In genomic region chr14:73142421-73142895, GRCm38 (mm10) we compare ENCODE assay signal across 8 mouse cellular contexts. TPM values are rescaled to one million over a fixed set of nuclear protein-coding genes. Genes with fewer than 3 reads are reported as not detected.
A peak's percentile ranks its signal among the peaks of the same experiment; 100 is the strongest.
DNase-seq lines count a peak whose midpoint lies in the region; ATAC-seq and TF ChIP-seq lines count a peak whose summit lies in the region.

No protein-coding gene starts in this region.

- H3K36me3 ChIP-seq in megakaryocyte, embryonic 14.5 days (replicated peaks; ENCODE audit: low read length) = peaks cover 35% of the 10 kb centered on the region
- H3K36me3 ChIP-seq in embryonic facial prominence, embryonic 14.5 days (ENCODE audit: control insufficient read depth, insufficient read depth, low read length) = peaks cover 14% of the 10 kb centered on the region
- H3K36me3 ChIP-seq in intestine, embryonic 16.5 days (ENCODE audit: control insufficient read depth, insufficient read depth, low read length) = no peaks in the 10 kb centered on the region
- H3K36me3 ChIP-seq in midbrain, postnatal 0 days (ENCODE audit: insufficient read depth, low read length) = no peaks in the 10 kb centered on the region

- DNase-seq in embryo, embryonic 10 days (ENCODE audit: low spot score) = peak; percentile 56
- no peak for DNase-seq in embryo, embryonic 9.5 days (ENCODE audit: extremely low spot score)
- peak; percentile 70 for DNase-seq in embryonic facial prominence, embryonic 14.5 days (ENCODE audit: low spot score)
- peak; percentile 56 for DNase-seq in midbrain, postnatal 0 days (ENCODE audit: low spot score)
- no peak for DNase-seq in right cerebral cortex, postnatal 10 days (ENCODE audit: low spot score in 2 of 2)

- peaks cover 81% of the 10 kb centered on the region for H3K4me1 ChIP-seq in megakaryocyte, embryonic 14.5 days
- peaks cover 12% of the 10 kb centered on the region for H3K4me1 ChIP-seq in embryonic facial prominence, embryonic 14.5 days (ENCODE audit: control insufficient read depth, insufficient read depth, low read length)
- peaks cover 5% of the 10 kb centered on the region; the same call in 1 of the 2 replicates for H3K4me1 ChIP-seq in intestine, embryonic 16.5 days (ENCODE audit: control insufficient read depth, insufficient read depth, low read length)
- H3K4me1 ChIP-seq in midbrain, postnatal 0 days (ENCODE audit: insufficient read depth, low read length) = peaks cover 11% of the 10 kb centered on the region

- peak overlapping the region; percentile 93 for H3K4me3 ChIP-seq in megakaryocyte, embryonic 14.5 days (replicated peaks)
- peak overlapping the region; percentile 83 for H3K4me3 ChIP-seq in embryonic facial prominence, embryonic 14.5 days (ENCODE audit: low read depth, low read length)
- peak overlapping the region; percentile 54 for H3K4me3 ChIP-seq in intestine, embryonic 16.5 days (ENCODE audit: low read length)
- peak overlapping the region; percentile 89 for H3K4me3 ChIP-seq in midbrain, postnatal 0 days (ENCODE audit: low read depth, low read length)

- no peak; the same call in 1 of the 2 replicates for ATAC-seq in megakaryocyte, adult 5-6 weeks (ENCODE audit: poor library complexity, severe bottlenecking)
- ATAC-seq in embryonic facial prominence, embryonic 14.5 days (ENCODE audit: low read depth) = peak; percentile 47
- peak; percentile 30 for ATAC-seq in intestine, embryonic 16.5 days
- peak; percentile 24; the same call in 1 of the 2 replicates for ATAC-seq in midbrain, postnatal 0 days (ENCODE audit: low FRiP score)

- H3K9me3 ChIP-seq in megakaryocyte, embryonic 14.5 days = no peaks in the 10 kb centered on the region
- H3K9me3 ChIP-seq in embryonic facial prominence, embryonic 14.5 days (ENCODE audit: control insufficient read depth, low read length) = 0 out of 2 replicates have a peak, but pooled peaks cover 3% of the 10 kb centered on the region
- H3K9me3 ChIP-seq in intestine, embryonic 16.5 days (ENCODE audit: control insufficient read depth, low read length) = no peaks in the 10 kb centered on the region
- H3K9me3 ChIP-seq in midbrain, postnatal 0 days (ENCODE audit: low read length) = no peaks in the 10 kb centered on the region

- 1% methylated on average over 11 of the region's 11 CpGs for WGBS in embryonic facial prominence, embryonic 14.5 days
- WGBS in intestine, embryonic 16.5 days = 1% methylated on average over 11 of the region's 11 CpGs
- 2% methylated on average over 11 of the region's 11 CpGs for WGBS in midbrain, postnatal 0 days

- H3K27me3 ChIP-seq in megakaryocyte, embryonic 14.5 days (replicated peaks) = no peaks in the 10 kb centered on the region
- no peaks in the 10 kb centered on the region for H3K27me3 ChIP-seq in embryonic facial prominence, embryonic 14.5 days (replicated peaks; ENCODE audit: control insufficient read depth, insufficient read depth, low read length)
- H3K27me3 ChIP-seq in intestine, embryonic 16.5 days (replicated peaks; ENCODE audit: control insufficient read depth, insufficient read depth, low read length) = no peaks in the 10 kb centered on the region
- H3K27me3 ChIP-seq in midbrain, postnatal 0 days (ENCODE audit: insufficient read depth, low read length) = no peaks in the 10 kb centered on the region

- peak overlapping the region; percentile 98 for H3K27ac ChIP-seq in embryonic facial prominence, embryonic 14.5 days (replicated peaks; ENCODE audit: low read depth, low read length)
- H3K27ac ChIP-seq in intestine, embryonic 16.5 days (ENCODE audit: low read length) = peak overlapping the region; percentile 90
- peak overlapping the region; percentile 97 for H3K27ac ChIP-seq in midbrain, postnatal 0 days (ENCODE audit: low read depth, low read length)

- no peak for TF ChIP-seq CTCF in midbrain, postnatal 0 days (IDR thresholded peaks at IDR 0.05)

- peak overlapping the region; percentile 91 for H3K4me2 ChIP-seq in embryonic facial prominence, embryonic 14.5 days (ENCODE audit: low read depth, low read length)
- H3K4me2 ChIP-seq in intestine, embryonic 16.5 days (ENCODE audit: low read depth, low read length) = peak overlapping the region; percentile 90
- peak overlapping the region; percentile 70 for H3K4me2 ChIP-seq in midbrain, postnatal 0 days (ENCODE audit: low read depth, low read length, poor library complexity, severe bottlenecking)

- H3K9ac ChIP-seq in embryonic facial prominence, embryonic 14.5 days (ENCODE audit: low read depth, low read length) = peak overlapping the region; percentile 97
- H3K9ac ChIP-seq in intestine, embryonic 16.5 days (ENCODE audit: low read depth, low read length) = peak overlapping the region; percentile 96
- peak overlapping the region; percentile 97 for H3K9ac ChIP-seq in midbrain, postnatal 0 days (replicated peaks; ENCODE audit: low read length, poor library complexity, severe bottlenecking)

RNA-seq across cellular contexts. Expression of gene Rcbtb2, which starts 19.6 kb away (rescaled TPM):
- 12.2 and 27.1 TPM in 2 replicates for polyA plus RNA-seq in megakaryocyte, embryonic 14.5 days (2012; ENCODE audit: insufficient read depth, low replicate concordance)
- total RNA-seq in megakaryocyte, adult 5-6 weeks (2015) = 68.3 and 69.2 TPM in 2 replicates
- 35.9 and 37.7 TPM in 2 replicates for total RNA-seq in megakaryocyte, adult 5-6 weeks (2017)
- 86.4 and 95.1 TPM in 2 replicates for polyA plus RNA-seq in embryonic facial prominence, embryonic 14.5 days (2014; fragmentation: Nextera tagmentation; extraction: Ambion mirVana)
- polyA plus RNA-seq in intestine, embryonic 16.5 days (2015; fragmentation: Nextera tagmentation; extraction: Ambion mirVana) = 55.5 and 62.2 TPM in 2 replicates
- total RNA-seq in midbrain, postnatal 0 days (2014; rRNA removed) = 54.1 and 77.5 TPM in 2 replicates
- polyA plus RNA-seq in midbrain, postnatal 0 days (2015; fragmentation: Nextera tagmentation; extraction: Ambion mirVana) = 43.1 and 45.4 TPM in 2 replicates

Comparison
In these comparisons a context has a peak if more than half of its experiments do, and no peak if none do; other contexts are left out.
1. DNase-seq: peak in embryo, embryonic 10 days (single experiment), embryonic facial prominence, embryonic 14.5 days (single experiment) and midbrain, postnatal 0 days (single experiment); none in embryo, embryonic 9.5 days (single experiment) and right cerebral cortex, postnatal 10 days (0 of 2).
2. Peak in every context shown above with its lines, with median percentiles within 50 percentile points of each other: H3K4me3 ChIP-seq, H3K27ac ChIP-seq, H3K4me2 ChIP-seq and H3K9ac ChIP-seq.